ENCODE assay signal across 17 mouse cellular contexts in the genomic region with DNA sequence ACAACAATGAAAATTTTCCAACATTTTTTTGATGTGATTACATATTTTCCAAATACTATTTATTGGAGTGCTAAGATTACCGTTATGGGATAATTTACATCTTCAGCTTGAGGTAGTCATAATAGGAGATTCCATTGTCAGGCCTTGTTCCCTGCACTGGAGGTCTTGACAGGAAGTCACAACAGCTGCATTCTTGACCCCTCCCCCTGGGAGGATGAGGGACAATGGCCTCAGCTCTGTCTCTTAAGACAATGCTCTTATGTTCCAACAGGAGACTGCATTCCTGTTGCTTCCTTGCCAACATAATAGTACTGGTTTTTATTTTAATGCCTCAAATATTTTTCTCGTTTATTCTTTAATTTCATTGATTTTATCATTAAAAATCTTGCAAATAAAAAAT. TPM values are rescaled to one million over a fixed set of nuclear protein-coding genes. Genes with fewer than 3 reads are reported as not detected.
"Had no signal": no experiment of that assay in that cellular context is flagged by ENCODE, and none has a peak within 500 bp of the region (broad histone marks: within the 10 kb centered on the region; RNA-seq: fewer than 3 reads in every experiment).

No protein-coding gene starts in this region.

- H3K4me2 ChIP-seq: limb, embryonic 15.5 days; liver, embryonic 12.5 days; liver, embryonic 15.5 days; midbrain, embryonic 12.5 days; midbrain, embryonic 15.5 days; neural tube, embryonic 12.5 days; neural tube, embryonic 15.5 days had no signal

- H3K9me3 ChIP-seq: limb, embryonic 15.5 days; liver, embryonic 12.5 days; liver, embryonic 15.5 days; midbrain, embryonic 12.5 days; midbrain, embryonic 15.5 days; neural tube, embryonic 12.5 days; neural tube, embryonic 15.5 days had no signal

- H3K4me3 ChIP-seq: layer of hippocampus, adult 2 months; limb, embryonic 15.5 days; liver, embryonic 12.5 days; liver, embryonic 15.5 days; midbrain, embryonic 12.5 days; midbrain, embryonic 15.5 days; neural tube, embryonic 12.5 days; neural tube, embryonic 15.5 days had no signal

- H3K27ac ChIP-seq: kidney, postnatal 0 days; layer of hippocampus, adult 2 months; limb, embryonic 15.5 days; liver, embryonic 12.5 days; liver, embryonic 15.5 days; macrophage; midbrain, embryonic 12.5 days; midbrain, embryonic 15.5 days; neural tube, embryonic 12.5 days; neural tube, embryonic 15.5 days had no signal

- H3K4me1 ChIP-seq: limb, embryonic 15.5 days; liver, embryonic 12.5 days; liver, embryonic 15.5 days; midbrain, embryonic 12.5 days; midbrain, embryonic 15.5 days; neural tube, embryonic 12.5 days; neural tube, embryonic 15.5 days had no signal

- H3K27me3 ChIP-seq: limb, embryonic 15.5 days; liver, embryonic 12.5 days; liver, embryonic 15.5 days; midbrain, embryonic 12.5 days; midbrain, embryonic 15.5 days; neural tube, embryonic 12.5 days; neural tube, embryonic 15.5 days had no signal

- H3K36me3 ChIP-seq: limb, embryonic 15.5 days; liver, embryonic 12.5 days; liver, embryonic 15.5 days; midbrain, embryonic 12.5 days; midbrain, embryonic 15.5 days; neural tube, embryonic 12.5 days; neural tube, embryonic 15.5 days had no signal

- DNase-seq: kidney, postnatal 25 days; layer of hippocampus, adult 9-11 months; lung, adult 2 months; thymus, adult 18-20 months; thymus, postnatal 36 days had no signal

- H3K9ac ChIP-seq: limb, embryonic 15.5 days; liver, embryonic 12.5 days; liver, embryonic 15.5 days; midbrain, embryonic 12.5 days; midbrain, embryonic 15.5 days; neural tube, embryonic 12.5 days; neural tube, embryonic 15.5 days had no signal

- ATAC-seq: liver, embryonic 12.5 days; lung, postnatal 0 days; midbrain, embryonic 15.5 days had no signal

RNA-seq across cellular contexts. Expression of gene Moxd1, which starts 44.2 kb away (rescaled TPM):
- total RNA-seq: megakaryocyte, adult 5-6 weeks had no signal
- polyA plus RNA-seq: macrophage had no signal
